Mouse (Mus musculus): ENCODE measurements around the gene Gpr39.

DNA sequence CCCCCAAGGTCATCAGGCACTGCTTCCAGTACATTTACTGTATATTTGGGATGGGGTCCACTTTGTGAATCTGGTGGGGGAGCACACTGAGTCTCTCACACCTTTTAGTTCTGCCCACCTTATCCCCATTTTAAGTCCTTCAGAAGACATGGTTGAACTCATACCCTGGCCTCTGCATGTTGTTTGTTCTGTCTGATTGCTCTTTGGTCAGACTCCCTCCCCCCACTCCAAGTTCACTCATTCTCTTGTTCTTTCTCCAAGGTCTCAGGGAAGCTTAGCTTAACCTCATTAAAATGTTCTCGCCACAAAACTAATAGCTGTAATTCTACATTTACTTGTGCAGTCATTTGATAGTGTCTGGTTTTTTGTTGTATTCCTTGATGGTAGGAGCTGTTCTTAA lies 8.5 kb downstream of the Gpr39 start:
- TF ChIP-seq MAFK (IDR thresholded peaks at IDR 0.05; ENCODE audit: insufficient read depth, low read depth, low read length), result no peak
- no peak for TF ChIP-seq HCFC1 (IDR thresholded peaks at IDR 0.05; ENCODE audit: borderline replicate concordance, insufficient read depth, low read length)
- no peak for TF ChIP-seq ZNF384 (IDR thresholded peaks at IDR 0.05; ENCODE audit: low read depth, low read length)
- TF ChIP-seq ZC3H11A (IDR thresholded peaks at IDR 0.05; ENCODE audit: borderline replicate concordance, low read depth, low read length), result no peak

All from ES-E14 (cell line).